ENCODE assay signal across 19 mouse cellular contexts in genomic region chr5:51528165-51528498, GRCm38 (mm10). TPM values are rescaled to one million over a fixed set of nuclear protein-coding genes. Genes with fewer than 3 reads are reported as not detected.
A peak's percentile ranks its signal among the peaks of the same experiment; 100 is the strongest.
DNase-seq lines count a peak whose midpoint lies in the region; ATAC-seq and TF ChIP-seq lines count a peak whose summit lies in the region.
"Had no signal": no experiment of that assay in that cellular context is flagged by ENCODE, and none has a peak within 500 bp of the region (broad histone marks: within the 10 kb centered on the region; RNA-seq: fewer than 3 reads in every experiment).

No protein-coding gene starts in this region.

- H3K9ac ChIP-seq in heart, embryonic 12.5 days = no peak overlapping the region
- H3K9ac ChIP-seq in kidney, embryonic 15.5 days = no peak overlapping the region
- no peak overlapping the region for H3K9ac ChIP-seq in liver, embryonic 16.5 days (ENCODE audit: low read depth, low read length)
- H3K9ac ChIP-seq in lung, postnatal 0 days (replicated peaks; ENCODE audit: low read depth) = no peak overlapping the region
- H3K9ac ChIP-seq: hindbrain, embryonic 14.5 days; limb, embryonic 13.5 days had no signal

- H3K4me2 ChIP-seq in heart, embryonic 12.5 days = no peak overlapping the region
- no peak overlapping the region for H3K4me2 ChIP-seq in kidney, embryonic 15.5 days
- H3K4me2 ChIP-seq in liver, embryonic 16.5 days (ENCODE audit: low read depth, low read length) = 0 out of 2 replicates have a peak overlapping the region, but pooled peaks have one; percentile 15
- no peak overlapping the region for H3K4me2 ChIP-seq in lung, postnatal 0 days (replicated peaks; ENCODE audit: low read depth, low read length)
- H3K4me2 ChIP-seq: hindbrain, embryonic 14.5 days; limb, embryonic 13.5 days; midbrain, embryonic 11.5 days had no signal

- peak overlapping the region; percentile 87 for H3K27ac ChIP-seq in heart, embryonic 12.5 days (ENCODE audit: poor library complexity, severe bottlenecking)
- H3K27ac ChIP-seq in kidney, embryonic 15.5 days = peak overlapping the region; percentile 68
- H3K27ac ChIP-seq in liver, embryonic 16.5 days (ENCODE audit: low read length) = peak overlapping the region; percentile 71
- H3K27ac ChIP-seq in lung, postnatal 0 days (ENCODE audit: low read length) = no peak overlapping the region
- H3K27ac ChIP-seq: hindbrain, embryonic 14.5 days; limb, embryonic 13.5 days; stomach, postnatal 0 days had no signal

- no peak for TF ChIP-seq EP300 in lung, postnatal 0 days (IDR thresholded peaks at IDR 0.05)

- H3K27me3 ChIP-seq in heart, embryonic 12.5 days (replicated peaks) = no peaks in the 10 kb centered on the region
- H3K27me3 ChIP-seq in kidney, embryonic 15.5 days = no peaks in the 10 kb centered on the region
- no peaks in the 10 kb centered on the region for H3K27me3 ChIP-seq in liver, embryonic 16.5 days (ENCODE audit: control insufficient read depth, insufficient read depth, low read depth, low read length)
- H3K27me3 ChIP-seq in lung, postnatal 0 days (replicated peaks; ENCODE audit: insufficient read depth, low read length) = no peaks in the 10 kb centered on the region

- no peak for ATAC-seq in heart, embryonic 12.5 days (ENCODE audit: insufficient number of reproducible peaks, low FRiP score)
- ATAC-seq in kidney, embryonic 15.5 days (replicated peaks; ENCODE audit: low FRiP score) = no peak
- peak; percentile 54 for ATAC-seq in liver, embryonic 16.5 days (ENCODE audit: low read depth)
- ATAC-seq in lung, postnatal 0 days = no peak
- ATAC-seq: forebrain, embryonic 16.5 days had no signal

- no peak for TF ChIP-seq CTCF in lung, postnatal 0 days (IDR thresholded peaks at IDR 0.05)

- peaks cover 44% of the 10 kb centered on the region for H3K4me1 ChIP-seq in heart, embryonic 12.5 days (replicated peaks)
- no peaks in the 10 kb centered on the region for H3K4me1 ChIP-seq in kidney, embryonic 15.5 days
- H3K4me1 ChIP-seq in liver, embryonic 16.5 days (ENCODE audit: control insufficient read depth, low read depth, low read length) = no peaks in the 10 kb centered on the region
- no peaks in the 10 kb centered on the region for H3K4me1 ChIP-seq in lung, postnatal 0 days (ENCODE audit: insufficient read depth, low read depth, low read length)

- no peak for DNase-seq in heart, adult 18-20 months
- DNase-seq in kidney, adult 9 months = no peak
- peak; percentile 64 for DNase-seq in large intestine, adult 2 months (ENCODE audit: low read depth, low spot score)
- no peak for DNase-seq in lung, postnatal 0 days (ENCODE audit: low spot score)
- DNase-seq in left cerebral cortex, adult 11 months (ENCODE audit: low spot score) = no peak
- DNase-seq: adrenal gland, postnatal 25 days; B cell, adult 2 months; cerebellum, adult 11 months; cerebellum, postnatal 14 days; retina, postnatal 1 day; right cerebral cortex, postnatal 4 days had no signal

- no peaks in the 10 kb centered on the region for H3K36me3 ChIP-seq in heart, embryonic 12.5 days
- no peaks in the 10 kb centered on the region for H3K36me3 ChIP-seq in kidney, embryonic 15.5 days
- no peaks in the 10 kb centered on the region for H3K36me3 ChIP-seq in liver, embryonic 16.5 days (ENCODE audit: control insufficient read depth, insufficient read depth)
- H3K36me3 ChIP-seq in lung, postnatal 0 days (ENCODE audit: insufficient read depth, low read length) = no peaks in the 10 kb centered on the region
- H3K36me3 ChIP-seq: limb, embryonic 13.5 days had no signal

- H3K9me3 ChIP-seq in heart, embryonic 12.5 days (replicated peaks) = no peaks in the 10 kb centered on the region
- no peaks in the 10 kb centered on the region for H3K9me3 ChIP-seq in kidney, embryonic 15.5 days (replicated peaks)
- H3K9me3 ChIP-seq in liver, embryonic 16.5 days (replicated peaks; ENCODE audit: control insufficient read depth, low read length) = no peaks in the 10 kb centered on the region
- H3K9me3 ChIP-seq in lung, postnatal 0 days (ENCODE audit: low read length) = no peaks in the 10 kb centered on the region
- H3K9me3 ChIP-seq: limb, embryonic 13.5 days had no signal

- H3K4me3 ChIP-seq in heart, embryonic 12.5 days = no peak overlapping the region
- H3K4me3 ChIP-seq in kidney, embryonic 15.5 days (replicated peaks) = no peak overlapping the region
- H3K4me3 ChIP-seq in liver, embryonic 16.5 days (ENCODE audit: low read depth, low read length) = no peak overlapping the region
- no peak overlapping the region for H3K4me3 ChIP-seq in lung, postnatal 0 days (ENCODE audit: low read depth, low read length)
- H3K4me3 ChIP-seq: limb, embryonic 13.5 days had no signal

RNA-seq across cellular contexts. Expression of gene Ppargc1a, which starts 39.4 kb away (rescaled TPM):
- polyA plus RNA-seq in heart, embryonic 12.5 days (2016; fragmentation: Nextera tagmentation; extraction: Ambion mirVana) = 51.5 and 53.5 TPM in 2 replicates
- total RNA-seq in heart, adult 18-20 months (2021) = 100 to 1,000 TPM in 1 of 2 experiments, 10 to 100 TPM in 1; 99.6 to 126 TPM
- polyA plus RNA-seq in kidney, embryonic 15.5 days (2015; fragmentation: Nextera tagmentation; extraction: Ambion mirVana) = 16.6 and 18.7 TPM in 2 replicates
- polyA plus RNA-seq in large intestine, adult 2 months (2012; rRNA removed) = 1.4 and 8.3 TPM in 2 replicates
- polyA plus RNA-seq in liver, embryonic 16.5 days (2015; fragmentation: Nextera tagmentation; extraction: Ambion mirVana) = 3.5 and 4.3 TPM in 2 replicates
- polyA plus RNA-seq in lung, postnatal 0 days (2015; fragmentation: Nextera tagmentation; extraction: Ambion mirVana) = 4.0 and 4.8 TPM in 2 replicates
